Mouse (Mus musculus) CH12.LX (cell line): ENCODE data around the gene Mrps17. TPM values are rescaled to one million over a fixed set of nuclear protein-coding genes. Genes with fewer than 3 reads are reported as not detected.
A peak's percentile ranks its signal among the peaks of the same experiment; 100 is the strongest.

ENCODE experiments used
- DNase-seq: peaks from one replicate; pipeline ENCODE4 v3.0.0-alpha.2; 2013; ENCODE audit errors: extremely low read depth
- H3K27ac ChIP-seq: 2 replicates; pipeline ENCODE4 v1.5.1; 2012; ENCODE audit warnings: low read depth, mild to moderate bottlenecking, control low read depth, moderate library complexity; ENCODE audit not compliant: insufficient read depth
- H3K27me3 ChIP-seq: replicated peaks from 2 replicates; pipeline ENCODE3; 2012; ENCODE audit warnings: inconsistent platforms
- H3K36me3 ChIP-seq, 2 experiments: replicated peaks in 1 of 2; 2 replicates each; pipeline versions ENCODE3 to v1.6.1; 2012; ENCODE audit warnings: inconsistent platforms in 1 of 2, low read length in 1 of 2, mild to moderate bottlenecking in 1 of 2, mixed read lengths in 1 of 2, moderate library complexity in 1 of 2; ENCODE audit not compliant: control insufficient read depth in 1 of 2, insufficient read depth in 1 of 2
- H3K4me1 ChIP-seq, 2 experiments: 2 replicates each; pipeline ENCODE4 v1.6.1; 2012; ENCODE audit warnings: inconsistent platforms in 1 of 2, moderate library complexity in 1 of 2; ENCODE audit not compliant: insufficient read depth in 2 of 2, control insufficient read depth in 1 of 2
- H3K4me2 ChIP-seq: 2 replicates; pipeline ENCODE4 v1.6.1; 2012; ENCODE audit warnings: low read depth, mild to moderate bottlenecking, control low read depth; ENCODE audit not compliant: poor library complexity, insufficient read depth, severe bottlenecking
- H3K4me3 ChIP-seq, 3 experiments: fragments of 150-350 bp in 1 of 3; sonication (generic) in 1 of 3; replicated peaks in 1 of 3; 2 replicates each; pipeline versions ENCODE3 to v1.5.1; 2011 to 2012; ENCODE audit warnings: low read depth in 2 of 3, low read length in 2 of 3, mild to moderate bottlenecking in 2 of 3, moderate library complexity in 2 of 3, control low read depth in 1 of 3, improper control_type of control experiment in 1 of 3, inconsistent platforms in 1 of 3, mixed read lengths in 1 of 3; ENCODE audit not compliant: poor library complexity in 1 of 3
- H3K79me2 ChIP-seq: replicated peaks from 2 replicates; pipeline ENCODE4 v1.6.1; 2012; ENCODE audit warnings: mild to moderate bottlenecking, moderate library complexity; ENCODE audit not compliant: control insufficient read depth, poor library complexity, insufficient read depth, severe bottlenecking; ENCODE audit errors: extremely low read depth
- H3K9ac ChIP-seq: 2 replicates; pipeline ENCODE4 v1.6.1; 2012; ENCODE audit warnings: low read depth, mild to moderate bottlenecking, control low read depth, moderate library complexity; ENCODE audit not compliant: insufficient read depth
- H3K9me3 ChIP-seq: replicated peaks from 2 replicates; pipeline ENCODE3; 2012; ENCODE audit warnings: low read length, inconsistent platforms, mixed read lengths
- CHD2 ChIP-seq: IDR thresholded peaks from 2 replicates; pipeline ENCODE4 v1.6.1; 2011; ENCODE audit warnings: low read length, improper control_type of control experiment
- CTCF ChIP-seq, 2 experiments: IDR thresholded peaks in 1 of 2; conservative IDR thresholded peaks in 1 of 2; 2 replicates each; pipeline ENCODE4 v1.5.1; 2011 to 2012; ENCODE audit warnings: low read depth in 2 of 2, low read length in 2 of 2, improper control_type of control experiment in 1 of 2, inconsistent platforms in 1 of 2, mild to moderate bottlenecking in 1 of 2, moderate library complexity in 1 of 2
- ETS1 ChIP-seq: conservative IDR thresholded peaks from 2 replicates; pipeline ENCODE4 v1.6.1; 2012; ENCODE audit warnings: low read depth, mild to moderate bottlenecking, inconsistent platforms, low read length, improper control_type of control experiment, moderate library complexity
- HCFC1 ChIP-seq: IDR thresholded peaks from 2 replicates; pipeline ENCODE4 v1.6.1; 2012; ENCODE audit warnings: low read depth, mild to moderate bottlenecking, inconsistent platforms, low read length, improper control_type of control experiment
- KAT2A ChIP-seq: IDR thresholded peaks from 2 replicates; pipeline ENCODE4 v1.6.1; 2012; ENCODE audit warnings: low read length, improper control_type of control experiment, inconsistent platforms; ENCODE audit not compliant: insufficient replicate concordance
- MAFK ChIP-seq: IDR thresholded peaks from 2 replicates; pipeline ENCODE4 v1.6.1; 2011; ENCODE audit warnings: low read length, improper control_type of control experiment; ENCODE audit not compliant: insufficient replicate concordance
- MEF2A ChIP-seq: IDR thresholded peaks from 2 replicates; pipeline ENCODE4 v1.6.1; 2014; ENCODE audit warnings: low read depth, mild to moderate bottlenecking, inconsistent platforms, low read length, improper control_type of control experiment, borderline replicate concordance
- MXI1 ChIP-seq: IDR thresholded peaks from 2 replicates; pipeline ENCODE4 v1.6.1; 2011; ENCODE audit warnings: mild to moderate bottlenecking, low read depth, low read length, improper control_type of control experiment
- MYC ChIP-seq: IDR thresholded peaks from 2 replicates; pipeline ENCODE4 v1.6.1; 2011; ENCODE audit warnings: low read depth, mild to moderate bottlenecking, improper control_type of control experiment, low read length
- NELFE ChIP-seq: IDR thresholded peaks from 2 replicates; pipeline ENCODE4 v1.6.1; 2011; ENCODE audit warnings: low read depth, low read length, improper control_type of control experiment
- NRF1 ChIP-seq: IDR thresholded peaks from 2 replicates; pipeline ENCODE4 v1.6.1; 2014; ENCODE audit warnings: low read depth, mild to moderate bottlenecking, inconsistent platforms, low read length, improper control_type of control experiment, moderate library complexity
- PAX5 ChIP-seq: IDR thresholded peaks from 2 replicates; pipeline ENCODE4 v1.6.1; 2012; ENCODE audit warnings: low read length, inconsistent platforms, mixed read lengths
- POLR2AphosphoS2 ChIP-seq: IDR thresholded peaks from 2 replicates; pipeline ENCODE4 v1.6.1; 2011; ENCODE audit warnings: low read depth, low read length, improper control_type of control experiment
- SMC3 ChIP-seq: IDR thresholded peaks from 2 replicates; pipeline ENCODE4 v1.6.1; 2011; ENCODE audit warnings: low read depth, low read length, improper control_type of control experiment
- UBTF ChIP-seq: IDR thresholded peaks from 2 replicates; pipeline ENCODE4 v1.6.1; 2012; ENCODE audit warnings: low read depth, mild to moderate bottlenecking, inconsistent platforms, low read length, improper control_type of control experiment, moderate library complexity
- USF1 ChIP-seq: IDR thresholded peaks from 2 replicates; pipeline ENCODE4 v1.6.1; 2014; ENCODE audit warnings: low read depth, mild to moderate bottlenecking, inconsistent platforms, low read length, improper control_type of control experiment
- USF2 ChIP-seq: conservative IDR thresholded peaks from 2 replicates; pipeline ENCODE4 v1.6.1; 2011; ENCODE audit warnings: low read depth, low read length, improper control_type of control experiment
- ZKSCAN1 ChIP-seq: IDR thresholded peaks from 2 replicates; pipeline ENCODE4 v1.6.1; 2012; ENCODE audit warnings: low read depth, inconsistent platforms, low read length, improper control_type of control experiment, borderline replicate concordance
- ZNF384 ChIP-seq: IDR thresholded peaks from 2 replicates; pipeline ENCODE4 v1.6.1; 2012; ENCODE audit warnings: low read depth, low read length, improper control_type of control experiment, inconsistent platforms
- dilution Hi-C: fragments of 300-500 bp; cut with MboI; formaldehyde crosslinking; loops from 2 replicates; pipeline ENCODE4 v1.14.3; 2020; ENCODE audit warnings: low sequenced_read_pairs; ENCODE audit not compliant: extremely low pct_unique_long_range_greater_than_20kb, extremely low pct_ligation_motif_present
- in situ Hi-C: fragments of 300-500 bp; cut with MboI; formaldehyde crosslinking; loops from 3 replicates; pipeline ENCODE4 v1.14.3; 2019; ENCODE audit warnings: low sequenced_read_pairs, low pct_ligation_motif_present, low pct_unique_long_range_greater_than_20kb, mixed read lengths
- polyA plus RNA-seq: library from polyadenylated mRNA; unstranded; fragments of >175 nt; gene quantifications from 2 replicates; pipeline ENCODE4 v1.2.1, GENCODE M21; 2012; ENCODE audit warnings: low read depth; ENCODE audit not compliant: insufficient read length
- total RNA-seq, 2 experiments: library from RNA; depleted of rRNA; stranded (reverse); fragments of 300-350 nt in 1 of 2; fragments of >200 nt in 1 of 2; gene quantifications; 2 replicates each; pipeline ENCODE4 v1.2.3; 2012 to 2014

The Mrps17 gene
- total and polyA plus RNA-seq, 3 experiments: 119 to 156 (median 136) TPM

GRCm38 (mm10) chr5:129690528-129690927 is 24.8 kb upstream of the Mrps17 start:
- Histone ChIP-seq H3K4me1 (no peaks in the 10 kb centered on the region), H3K36me3 (no peaks in the 10 kb centered on the region)

GRCm38 (mm10) chr5:129700506-129700905 is 14.8 kb upstream of the Mrps17 start:
- TF ChIP-seq HCFC1: no peak
- TF ChIP-seq NELFE: 0 out of 2 replicates have a peak, but pooled peaks have one; percentile 30
- peak; percentile 29; the same call in 1 of the 2 replicates for TF ChIP-seq MYC
- Histone ChIP-seq H3K4me2 (no peak overlapping the region), H3K4me1 (no peaks in the 10 kb centered on the region), H3K79me2 (no peaks in the 10 kb centered on the region), H3K9ac (no peak overlapping the region), H3K9me3 (peaks cover 4% of the 10 kb centered on the region), H3K36me3 (no peaks in the 10 kb centered on the region), H3K4me3 (peak overlapping the region in 2 of 3 experiments; percentile 26 to 30), H3K27ac (no peak overlapping the region), H3K27me3 (peaks cover 82% of the 10 kb centered on the region)
- peak; percentile 15 for DNase-seq
- dilution Hi-C loops (no loop called here), in situ Hi-C loops (no loop called here)

More at GRCm38 (mm10) chr5:129690528-129690927, 24.8 kb upstream of the Mrps17 start:
- Histone ChIP-seq H3K79me2 (no peaks in the 10 kb centered on the region), H3K9ac (no peak overlapping the region), H3K9me3 (no peaks in the 10 kb centered on the region), H3K27ac (no peak overlapping the region), H3K4me3 (no peak overlapping the region), H3K4me2 (no peak overlapping the region), H3K27me3 (peaks cover 46% of the 10 kb centered on the region)
- DNase-seq: no peak
- dilution Hi-C loops: no loop called here
- TF ChIP-seq NRF1 (no peak), NELFE (no peak), ETS1 (no peak), MAFK (no peak), ZKSCAN1 (no peak), ZNF384 (no peak), UBTF (no peak), MEF2A (no peak), CTCF (conservative IDR thresholded peaks at IDR 0.05 in 1 of 2, IDR thresholded peaks at IDR 0.05 in 1 of 2; ENCODE audit: low read depth in 2 of 2, low read length in 2 of 2) (no peak)
- in situ Hi-C loops: no loop called here

GRCm38 (mm10) chr5:129701706-129702105 is 13.6 kb upstream of the Mrps17 start:
- H3K4me1 ChIP-seq: no peaks in the 10 kb centered on the region
- H3K4me2 ChIP-seq: no peak overlapping the region
- peaks cover 71% of the 10 kb centered on the region for H3K27me3 ChIP-seq
- no peaks in the 10 kb centered on the region for H3K36me3 ChIP-seq
- in situ Hi-C loops (no loop called here), dilution Hi-C loops (no loop called here)
- TF ChIP-seq CHD2 (no peak), SMC3 (no peak), USF1 (no peak), USF2 (no peak), PAX5 (no peak), MXI1 (no peak), UBTF (no peak), KAT2A (no peak), POLR2AphosphoS2 (no peak)
- H3K79me2 ChIP-seq: no peaks in the 10 kb centered on the region
- H3K4me3 ChIP-seq: no peak overlapping the region
- no peak overlapping the region for H3K9ac ChIP-seq
- no peak for DNase-seq
- H3K27ac ChIP-seq: no peak overlapping the region
- peaks cover 4% of the 10 kb centered on the region for H3K9me3 ChIP-seq
